Mouse (Mus musculus) E14TG2a.4 (cell line): ENCODE measurements around the gene Pdcd7.

Source experiments
- CTCF ChIP-seq: conservative IDR thresholded peaks from 2 replicates; pipeline ENCODE4 v1.5.1; 2014; ENCODE audit warnings: low read length
- NANOG ChIP-seq: IDR thresholded peaks from 2 replicates; pipeline ENCODE4 v1.6.1; 2014; ENCODE audit warnings: borderline replicate concordance, low read length, mixed read lengths
- POU5F1 ChIP-seq: IDR thresholded peaks from 2 replicates; pipeline ENCODE4 v1.6.1; 2014; ENCODE audit warnings: low read length, borderline replicate concordance

DNA sequence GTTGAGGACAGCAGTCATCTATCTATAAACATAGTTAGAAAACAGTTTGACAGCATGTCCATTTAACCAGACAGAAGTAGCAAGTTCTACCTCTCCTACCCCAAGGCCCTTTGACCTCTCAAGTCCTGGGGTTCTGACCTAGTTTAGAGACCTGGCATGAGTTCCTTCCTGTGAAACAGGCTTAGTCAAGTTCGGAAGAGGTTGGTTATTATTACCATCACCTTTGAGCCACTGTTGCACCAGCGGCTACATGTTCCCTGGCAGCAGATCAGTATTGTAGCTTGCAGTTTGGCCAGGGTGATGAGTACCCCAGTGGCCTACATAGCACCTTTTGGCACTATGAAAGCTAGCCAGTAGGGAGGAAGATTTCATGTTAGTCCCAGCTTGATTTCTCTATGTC is 39.2 kb upstream of the Pdcd7 start:
- TF ChIP-seq CTCF: no peak
- no peak for TF ChIP-seq NANOG
- no peak for TF ChIP-seq POU5F1
